ENCODE assay signal across 28 mouse cellular contexts in the genomic region with DNA sequence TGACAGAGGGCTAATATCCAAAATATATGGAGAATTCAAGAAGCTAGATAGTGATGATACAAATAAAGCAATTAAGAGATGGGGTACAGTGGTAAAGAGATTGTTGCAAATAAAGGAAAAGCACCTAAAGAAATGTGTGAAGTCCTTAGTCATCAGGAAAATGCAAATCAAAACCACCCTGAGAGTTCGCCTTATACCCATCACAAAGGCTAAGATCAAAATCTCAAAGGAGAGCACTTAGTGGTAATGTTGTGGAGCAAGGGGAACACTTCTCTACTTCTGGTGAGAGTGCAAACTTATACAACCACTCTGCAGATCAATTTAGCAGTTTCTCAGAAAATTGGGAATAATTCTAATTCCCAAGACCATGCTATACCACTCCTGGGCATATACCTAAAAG.
"Had no signal": no experiment of that assay in that cellular context is flagged by ENCODE, and none has a peak within 500 bp of the region (broad histone marks: within the 10 kb centered on the region; RNA-seq: fewer than 3 reads in every experiment).

No protein-coding gene starts in this region.

- H3K9me3 ChIP-seq: limb, embryonic 10.5 days; limb, embryonic 12.5 days; limb, embryonic 13.5 days; limb, embryonic 15.5 days; liver, embryonic 12.5 days; liver, embryonic 13.5 days; liver, embryonic 15.5 days; lung, embryonic 15.5 days; megakaryocyte, embryonic 14.5 days; midbrain, embryonic 10.5 days; midbrain, embryonic 12.5 days; midbrain, embryonic 13.5 days; midbrain, embryonic 15.5 days had no signal

- H3K27ac ChIP-seq: limb, embryonic 10.5 days; limb, embryonic 12.5 days; limb, embryonic 13.5 days; limb, embryonic 15.5 days; liver, embryonic 12.5 days; liver, embryonic 13.5 days; liver, embryonic 14.5 days; liver, embryonic 15.5 days; lung, embryonic 15.5 days; macrophage; midbrain, embryonic 10.5 days; midbrain, embryonic 12.5 days; midbrain, embryonic 13.5 days; midbrain, embryonic 15.5 days had no signal

- DNase-seq: left cerebral cortex, postnatal 4 days; liver; liver, embryonic 13.5 days; liver, postnatal 0 days; lung, adult 18-20 months; lung, adult 2 months; lung, embryonic 14.5 days; lung, postnatal 10 days; lung, postnatal 14 days; lung, postnatal 4 days; midbrain, embryonic 14.5 days had no signal

- H3K9ac ChIP-seq: limb, embryonic 12.5 days; limb, embryonic 13.5 days; limb, embryonic 15.5 days; liver, embryonic 12.5 days; liver, embryonic 13.5 days; liver, embryonic 14.5 days; liver, embryonic 15.5 days; liver, postnatal 0 days; lung, embryonic 14.5 days; lung, embryonic 15.5 days; midbrain, embryonic 12.5 days; midbrain, embryonic 13.5 days; midbrain, embryonic 15.5 days had no signal

- H3K4me3 ChIP-seq: limb, embryonic 10.5 days; limb, embryonic 12.5 days; limb, embryonic 13.5 days; limb, embryonic 15.5 days; liver, embryonic 12.5 days; liver, embryonic 13.5 days; liver, embryonic 15.5 days; lung, embryonic 15.5 days; megakaryocyte, embryonic 14.5 days; midbrain, embryonic 10.5 days; midbrain, embryonic 12.5 days; midbrain, embryonic 13.5 days; midbrain, embryonic 15.5 days; myocyte had no signal

- H3K4me1 ChIP-seq: limb, embryonic 10.5 days; limb, embryonic 12.5 days; limb, embryonic 13.5 days; limb, embryonic 15.5 days; liver, embryonic 12.5 days; liver, embryonic 13.5 days; liver, embryonic 15.5 days; lung, embryonic 15.5 days; megakaryocyte, embryonic 14.5 days; midbrain, embryonic 10.5 days; midbrain, embryonic 12.5 days; midbrain, embryonic 15.5 days had no signal

- ATAC-seq: liver, embryonic 12.5 days; liver, postnatal 0 days; lung, postnatal 0 days; midbrain, embryonic 13.5 days; midbrain, embryonic 15.5 days; midbrain, embryonic 16.5 days had no signal

- H3K36me3 ChIP-seq: limb, embryonic 10.5 days; limb, embryonic 12.5 days; limb, embryonic 13.5 days; limb, embryonic 15.5 days; liver, embryonic 12.5 days; liver, embryonic 13.5 days; liver, embryonic 15.5 days; lung, embryonic 15.5 days; midbrain, embryonic 10.5 days; midbrain, embryonic 12.5 days; midbrain, embryonic 13.5 days; midbrain, embryonic 15.5 days had no signal
